Mouse (Mus musculus) lung, postnatal 4 days (tissue): ENCODE results near the gene Mthfd2.
A peak's percentile ranks its signal among the peaks of the same experiment; 100 is the strongest.

ENCODE experiments used
- DNase-seq, 2 experiments: peaks; one replicate each; pipeline ENCODE4 v3.0.0; 2021

The Mthfd2 gene

DNA sequence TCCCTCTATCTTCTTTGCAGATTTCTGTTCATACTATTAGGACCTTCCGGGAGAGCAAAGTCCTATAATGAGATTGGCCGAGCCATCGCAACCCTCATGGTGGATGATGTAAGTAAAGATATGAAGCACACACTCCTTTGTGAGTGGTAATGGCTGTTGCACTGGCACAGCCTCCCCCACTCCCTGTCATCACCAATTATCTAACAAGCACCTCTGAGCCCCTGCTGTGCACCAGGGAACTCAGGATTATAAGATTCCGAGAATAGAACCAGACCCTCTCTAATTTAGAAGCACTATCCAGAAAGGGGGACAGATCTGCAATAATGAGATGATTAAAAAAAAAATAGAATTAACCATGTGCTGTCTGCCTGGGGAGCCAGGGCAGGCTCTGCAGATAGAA is 60.1 kb downstream of the Mthfd2 start:
- DNase-seq = no peak

DNA sequence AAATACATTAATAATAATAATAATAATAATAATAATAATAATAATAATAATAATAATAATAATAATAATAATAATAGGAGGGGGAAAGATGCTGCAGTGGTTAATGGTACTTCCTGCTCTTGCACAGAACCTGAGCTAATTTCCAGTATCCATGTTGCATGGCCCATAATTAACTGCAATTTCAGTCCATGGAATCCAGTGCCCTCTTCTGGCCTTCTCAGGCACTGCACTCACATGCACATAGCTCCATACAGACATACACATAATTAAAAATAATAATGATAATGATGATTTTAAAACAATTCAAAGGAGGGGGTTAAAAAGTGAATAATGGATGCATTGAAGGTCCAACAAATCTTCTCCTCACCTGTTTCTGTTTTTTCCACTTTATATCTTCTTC is 60.5 kb downstream of the Mthfd2 start:
- DNase-seq = peak in 1 of 2 experiments; percentile 13

DNA sequence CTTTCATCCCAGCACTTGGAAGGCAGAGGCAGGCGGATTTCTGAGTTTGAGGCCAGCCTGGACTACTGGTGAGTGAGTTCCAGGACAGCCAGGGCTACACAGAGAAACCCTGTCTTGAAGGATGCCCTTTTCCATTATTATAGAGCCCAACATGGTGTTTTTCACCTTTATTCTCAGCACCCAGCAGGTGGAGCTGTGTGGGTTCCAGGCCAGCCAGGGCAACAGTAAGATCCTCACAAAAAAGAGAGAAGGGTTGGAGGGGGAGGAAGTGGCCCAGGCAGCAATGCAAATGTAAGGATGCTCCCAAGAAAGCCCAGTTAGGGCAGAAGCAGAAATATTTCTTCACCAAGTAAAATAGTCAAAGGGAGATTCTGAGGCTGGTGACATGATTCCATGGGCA is 61.2 kb downstream of the Mthfd2 start:
- no peak for DNase-seq
